Mouse (Mus musculus): ENCODE results near the gene Nphp1. TPM values are rescaled to one million over a fixed set of nuclear protein-coding genes. Genes with fewer than 3 reads are reported as not detected.

The Nphp1 gene
- 11.8 and 16.9 TPM in 2 replicates for polyA plus RNA-seq (2015; fragmentation: Nextera tagmentation; extraction: Ambion mirVana)

DNA sequence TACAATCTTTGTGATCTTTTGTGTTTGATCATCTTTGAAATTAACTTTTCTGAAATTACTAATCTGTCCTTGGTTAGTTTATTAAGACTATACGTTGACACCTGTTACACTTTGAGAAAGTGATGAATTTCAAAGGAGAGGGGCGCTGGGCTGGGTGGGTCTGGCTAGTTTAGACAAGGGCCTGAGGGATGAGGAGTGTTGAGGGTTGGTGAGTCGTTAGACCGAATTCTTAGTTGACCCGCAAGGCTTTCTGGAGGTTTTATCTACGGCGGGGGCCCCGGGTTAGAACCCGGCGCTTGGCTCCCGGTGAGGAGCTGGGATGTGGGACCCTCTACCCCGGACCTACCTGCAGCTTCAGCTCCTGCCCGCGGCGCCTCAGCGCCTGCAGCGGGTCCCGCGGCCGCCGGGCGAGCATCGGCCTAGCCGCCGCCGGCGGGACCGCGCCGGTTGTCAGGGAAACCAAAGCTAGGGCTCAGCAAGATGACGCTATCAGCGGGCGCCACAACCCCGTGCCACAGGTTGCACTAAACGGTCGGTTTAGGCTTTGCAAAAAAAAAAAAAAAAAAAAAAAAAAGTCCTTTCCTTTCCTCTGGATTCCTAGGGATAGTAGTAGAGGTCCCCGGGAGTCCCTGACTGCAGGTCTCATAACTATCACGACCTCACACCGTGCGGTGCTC lies at the start of gene Nphp1:
Nphp1 (minus strand) TSS at position 458 of the 677 bp plus-strand sequence.
- Histone ChIP-seq H3K4me1 (peaks cover 29% of the 10 kb centered on the region), H3K4me3 (replicated peaks) (peak within 1 kb of the TSS; percentile 65), H3K27ac (replicated peaks) (peak within 1 kb of the TSS; percentile 60), H3K36me3 (no peaks in the 10 kb centered on the region), H3K9ac (replicated peaks) (peak within 1 kb of the TSS; percentile 64), H3K27me3 (replicated peaks) (no peaks in the 10 kb centered on the region), H3K9me3 (replicated peaks) (no peaks in the 10 kb centered on the region), H3K4me2 (peak within 1 kb of the TSS; percentile 71)
- 0% methylated on average over 37 of the region's 40 CpGs for WGBS
- ATAC-seq (ENCODE audit: low FRiP score), result peak; percentile 73

DNA sequence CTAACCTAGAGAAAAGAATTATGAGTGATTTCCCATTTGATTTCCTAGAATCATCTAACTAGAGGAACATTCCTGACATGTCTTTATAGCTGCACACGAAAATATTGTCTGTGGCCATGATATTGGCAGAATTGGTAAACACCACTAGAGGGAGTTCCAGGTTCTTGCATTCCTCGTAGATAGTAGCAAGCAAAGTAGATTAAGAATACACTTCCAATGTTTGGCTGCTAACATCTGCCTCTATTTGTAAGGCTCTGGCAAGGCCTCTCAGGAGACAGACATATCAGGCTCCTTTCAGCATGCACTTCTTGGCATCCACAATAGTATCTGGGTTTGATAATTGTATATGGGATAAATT lies 44.1 kb upstream of the Nphp1 start:
- H3K9me3 ChIP-seq (replicated peaks), result no peaks in the 10 kb centered on the region
- WGBS, result 27% methylated on average over 2 of the region's 2 CpGs
- H3K4me3 ChIP-seq (replicated peaks), result no peak overlapping the region
- no peaks in the 10 kb centered on the region for H3K36me3 ChIP-seq
- H3K27me3 ChIP-seq (replicated peaks), result peaks cover 9% of the 10 kb centered on the region; the same call in 1 of the 2 replicates
- H3K27ac ChIP-seq (replicated peaks), result no peak overlapping the region
- ATAC-seq (ENCODE audit: low FRiP score), result no peak
- peaks cover 11% of the 10 kb centered on the region for H3K4me1 ChIP-seq
- no peak overlapping the region for H3K4me2 ChIP-seq
- no peak overlapping the region for H3K9ac ChIP-seq (replicated peaks)

DNA sequence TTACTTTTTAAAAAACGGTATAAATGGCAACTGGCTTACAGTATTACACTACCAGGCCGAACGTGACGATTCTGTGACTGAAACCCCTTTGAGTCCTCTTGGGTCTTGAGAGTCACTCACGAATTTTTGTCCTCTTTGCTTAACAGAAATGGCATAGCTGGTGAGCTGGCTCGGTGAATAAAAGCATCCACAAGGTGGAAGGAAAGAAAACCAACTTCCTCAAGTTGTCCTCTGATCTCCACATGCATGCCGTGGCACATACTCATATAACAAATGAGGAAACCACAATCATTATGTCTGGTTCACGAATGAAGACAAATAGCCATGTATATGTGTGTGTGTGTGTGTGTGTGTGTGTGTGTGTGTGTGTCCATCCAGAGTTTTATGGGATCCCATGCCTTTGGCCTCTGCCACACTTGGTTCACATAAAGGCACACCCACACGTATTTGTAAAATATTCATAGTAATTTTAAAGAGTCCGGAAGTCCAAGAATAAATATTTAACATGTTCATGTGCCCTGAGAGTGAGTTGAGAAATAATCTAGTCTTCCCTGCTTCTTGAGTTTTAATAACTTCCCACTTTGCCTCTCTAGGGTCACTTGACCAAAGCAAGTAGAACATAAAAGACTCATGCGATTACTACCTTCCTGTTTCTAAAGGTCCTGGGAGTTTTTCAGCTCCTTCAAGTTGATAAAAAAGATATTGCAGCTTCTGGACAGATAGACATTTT lies 43.6 kb upstream of the Nphp1 start:
- ATAC-seq (ENCODE audit: low FRiP score), result peak; percentile 54
- Histone ChIP-seq H3K36me3 (no peaks in the 10 kb centered on the region), H3K27ac (replicated peaks) (peak overlapping the region; percentile 73), H3K4me3 (replicated peaks) (peak overlapping the region; percentile 60), H3K4me2 (peak overlapping the region; percentile 97), H3K27me3 (replicated peaks) (peaks cover 7% of the 10 kb centered on the region; the same call in 1 of the 2 replicates), H3K9me3 (replicated peaks) (no peaks in the 10 kb centered on the region), H3K9ac (replicated peaks) (peak overlapping the region; percentile 48), H3K4me1 (peaks cover 11% of the 10 kb centered on the region)
- WGBS, result 37% methylated on average over 11 of the region's 11 CpGs

DNA sequence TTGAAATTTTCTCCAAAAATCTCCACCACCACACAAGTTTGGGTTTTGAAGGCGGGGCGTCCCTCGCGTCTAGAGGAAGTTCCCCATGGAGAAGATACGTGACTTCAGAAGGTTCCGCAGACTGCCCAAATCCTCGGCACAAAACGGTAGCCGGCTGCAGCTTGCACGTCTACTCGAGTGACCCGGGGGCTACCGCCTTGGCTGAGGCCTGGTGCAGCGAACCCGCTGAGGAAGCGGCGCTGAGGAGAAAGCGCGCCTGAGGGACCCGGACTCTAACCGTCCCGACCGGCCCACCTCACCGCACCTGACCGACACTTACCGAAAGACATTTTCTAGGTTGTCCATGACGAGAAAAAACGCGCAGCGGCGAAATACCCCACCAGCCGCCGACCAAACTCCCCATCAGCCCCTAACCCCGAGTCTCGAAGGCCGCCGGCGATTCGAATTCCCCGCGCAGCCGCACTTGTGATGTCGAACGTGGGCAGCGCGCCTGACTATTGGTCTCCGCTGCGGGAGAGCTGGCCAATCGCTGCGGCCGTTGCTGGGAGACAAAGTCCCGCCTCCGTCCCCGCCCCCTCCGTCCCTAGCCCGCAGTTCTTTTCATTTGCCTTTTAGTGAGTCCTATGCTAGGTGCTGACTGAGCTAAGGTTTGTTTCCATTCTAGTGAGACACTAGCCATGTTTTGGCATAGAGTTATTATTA lies 42.9 kb upstream of the Nphp1 start, which contains the start of gene Bub1:
Bub1 (minus strand) TSS at position 465 of the 702 bp plus-strand sequence.
- under 1% methylated on average over 56 of the region's 56 CpGs for WGBS
- Histone ChIP-seq H3K4me2 (peak within 1 kb of the TSS; percentile 97), H3K4me1 (peaks cover 11% of the 10 kb centered on the region), H3K9ac (replicated peaks) (peak within 1 kb of the TSS; percentile 48), H3K27ac (replicated peaks) (peak within 1 kb of the TSS; percentile 73), H3K27me3 (replicated peaks) (0 out of 2 replicates have a peak, but pooled peaks cover 2% of the 10 kb centered on the region), H3K36me3 (no peaks in the 10 kb centered on the region), H3K4me3 (replicated peaks) (peak within 1 kb of the TSS; percentile 60), H3K9me3 (replicated peaks) (no peaks in the 10 kb centered on the region)
- peak; percentile 100 for ATAC-seq (ENCODE audit: low FRiP score)

DNA sequence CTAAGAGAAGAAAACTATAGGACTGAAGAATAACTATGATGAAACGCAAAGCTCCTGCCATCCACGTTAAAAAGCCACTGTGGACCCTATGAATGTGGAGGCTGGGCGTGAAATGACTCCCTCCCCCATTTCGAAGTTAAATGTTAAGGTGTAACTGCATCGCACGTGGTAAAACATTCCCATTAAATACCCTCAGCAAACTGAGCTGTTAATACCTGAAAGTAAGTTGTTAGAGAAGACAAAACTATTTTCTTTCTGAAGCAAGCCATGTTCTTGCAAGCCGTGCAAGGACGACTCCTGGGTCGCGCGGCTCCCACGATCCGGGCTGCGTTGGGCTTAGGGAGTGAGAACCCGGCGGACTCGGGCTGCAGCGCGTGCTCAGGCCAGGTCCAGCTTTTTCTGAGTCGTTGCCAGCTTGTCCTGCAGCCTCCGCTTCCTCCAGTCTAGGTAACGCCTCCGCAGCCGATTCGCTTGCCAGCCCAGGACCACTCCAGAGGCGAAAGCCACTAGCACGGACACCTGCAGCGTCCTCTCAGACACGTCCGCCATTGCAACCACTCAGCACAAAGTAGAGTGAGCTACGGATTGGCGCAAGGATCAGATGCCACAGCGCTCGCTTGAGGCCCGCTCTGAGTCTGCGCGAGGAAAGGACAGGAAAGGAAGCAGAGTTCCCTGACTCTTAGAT lies 3.4 kb upstream of the Nphp1 start, which contains the start of gene Mtln:
Mtln (minus strand) TSS at position 570 of the 685 bp plus-strand sequence.
- 4% methylated on average over 37 of the region's 37 CpGs for WGBS
- H3K4me3 ChIP-seq (replicated peaks), result peak within 1 kb of the TSS; percentile 85
- ATAC-seq (ENCODE audit: low FRiP score), result peak; percentile 97
- no peaks in the 10 kb centered on the region for H3K36me3 ChIP-seq
- peak within 1 kb of the TSS; percentile 62 for H3K4me2 ChIP-seq
- H3K9ac ChIP-seq (replicated peaks), result peak within 1 kb of the TSS; percentile 82
- no peaks in the 10 kb centered on the region for H3K9me3 ChIP-seq (replicated peaks)
- peak within 1 kb of the TSS; percentile 91 for H3K27ac ChIP-seq (replicated peaks)
- H3K27me3 ChIP-seq (replicated peaks), result no peaks in the 10 kb centered on the region
- H3K4me1 ChIP-seq, result peaks cover 29% of the 10 kb centered on the region

DNA sequence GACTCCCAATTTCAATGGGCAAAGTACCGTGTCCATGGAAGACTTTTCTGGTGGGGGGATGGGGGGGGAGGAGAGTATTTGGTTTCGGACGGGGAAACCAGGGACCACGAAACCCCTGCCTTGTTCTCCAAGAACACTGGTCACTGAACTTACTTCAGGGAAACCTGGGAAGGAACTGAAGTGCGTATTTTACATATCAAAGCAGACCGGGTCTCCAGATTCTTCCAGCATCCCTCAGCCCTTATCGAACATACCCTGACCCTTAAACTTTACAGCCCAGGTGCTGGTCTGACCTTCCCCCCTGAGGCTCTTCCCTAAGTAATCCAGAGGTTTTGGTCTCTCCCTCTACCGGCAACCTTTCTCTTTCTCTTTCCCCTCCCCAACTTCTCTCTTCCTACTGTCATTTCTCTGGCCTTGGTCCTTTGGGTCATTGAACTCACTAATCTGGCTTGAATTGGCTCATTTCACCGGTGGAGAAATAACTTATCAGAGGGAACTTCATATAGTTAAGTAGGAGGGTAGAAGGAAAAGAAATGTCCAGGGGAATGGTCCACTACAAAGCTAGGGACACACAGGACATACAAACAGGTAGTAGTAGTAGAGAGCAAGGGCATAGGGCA lies 1.1 kb upstream of the Nphp1 start:
- H3K27me3 ChIP-seq (replicated peaks), result no peaks in the 10 kb centered on the region
- H3K4me2 ChIP-seq, result peak overlapping the region; percentile 71
- H3K4me1 ChIP-seq, result peaks cover 29% of the 10 kb centered on the region
- H3K4me3 ChIP-seq (replicated peaks), result peak overlapping the region; percentile 65; the same call in 1 of the 2 replicates
- H3K9me3 ChIP-seq (replicated peaks), result no peaks in the 10 kb centered on the region
- no peak overlapping the region for H3K27ac ChIP-seq (replicated peaks)
- H3K9ac ChIP-seq (replicated peaks), result peak overlapping the region; percentile 8; the same call in 1 of the 2 replicates
- no peaks in the 10 kb centered on the region for H3K36me3 ChIP-seq
- no peak for ATAC-seq (ENCODE audit: low FRiP score)
- WGBS, result 15% methylated on average over 9 of the region's 9 CpGs

DNA sequence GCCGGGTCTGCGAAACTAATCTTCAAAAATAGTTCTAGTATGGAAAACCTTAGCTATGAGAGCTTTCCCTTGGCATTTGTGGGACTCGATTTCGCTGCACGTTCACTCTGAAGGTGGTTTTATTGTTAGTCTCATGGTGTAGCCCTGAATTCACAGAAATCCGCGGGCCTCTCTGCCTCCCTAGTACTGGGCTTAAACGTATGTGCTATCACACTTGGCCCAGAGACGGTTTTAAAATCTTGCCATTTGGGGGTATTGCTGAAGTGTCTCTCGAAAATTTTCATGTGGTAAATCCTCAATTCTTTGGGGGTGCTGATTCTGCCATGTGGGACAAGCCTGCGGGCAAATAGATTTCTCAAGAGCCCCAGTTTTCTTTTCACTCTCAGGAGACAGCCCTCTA lies 441 bp upstream of the Nphp1 start:
- no peak for ATAC-seq (ENCODE audit: low FRiP score)
- Histone ChIP-seq H3K9ac (replicated peaks) (peak overlapping the region; percentile 64), H3K4me3 (replicated peaks) (peak overlapping the region; percentile 65), H3K9me3 (replicated peaks) (no peaks in the 10 kb centered on the region), H3K4me2 (peak overlapping the region; percentile 71), H3K36me3 (no peaks in the 10 kb centered on the region), H3K4me1 (peaks cover 29% of the 10 kb centered on the region), H3K27ac (replicated peaks) (peak overlapping the region; percentile 60), H3K27me3 (replicated peaks) (no peaks in the 10 kb centered on the region)
- 4% methylated on average over 11 of the region's 11 CpGs for WGBS

DNA sequence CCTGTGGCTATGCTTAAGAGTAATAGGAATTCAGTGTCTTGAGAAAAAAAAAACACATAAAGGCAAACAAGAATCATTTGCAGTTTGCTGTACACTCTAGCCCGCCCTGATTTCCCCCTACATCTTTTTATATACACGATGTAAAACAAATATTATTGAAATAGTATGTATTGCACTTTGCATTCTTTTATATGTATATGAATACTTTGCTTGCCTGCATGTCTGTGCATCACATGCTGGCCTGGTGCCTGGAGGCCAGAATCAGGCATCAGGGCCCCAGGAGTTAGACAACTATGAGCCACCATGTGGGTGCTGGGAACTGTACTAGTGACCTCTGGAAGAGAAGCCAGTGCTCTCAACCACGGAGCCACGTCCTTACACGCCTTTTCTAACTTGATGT lies 1.5 kb downstream of the Nphp1 start:
- 94% methylated on average over 5 of the region's 5 CpGs for WGBS
- no peak for ATAC-seq (ENCODE audit: low FRiP score)
- Histone ChIP-seq H3K27ac (replicated peaks) (no peak overlapping the region), H3K9ac (replicated peaks) (no peak overlapping the region), H3K4me3 (replicated peaks) (no peak overlapping the region), H3K4me1 (peaks cover 26% of the 10 kb centered on the region), H3K27me3 (replicated peaks) (no peaks in the 10 kb centered on the region), H3K9me3 (replicated peaks) (no peaks in the 10 kb centered on the region), H3K4me2 (no peak overlapping the region), H3K36me3 (no peaks in the 10 kb centered on the region)

DNA sequence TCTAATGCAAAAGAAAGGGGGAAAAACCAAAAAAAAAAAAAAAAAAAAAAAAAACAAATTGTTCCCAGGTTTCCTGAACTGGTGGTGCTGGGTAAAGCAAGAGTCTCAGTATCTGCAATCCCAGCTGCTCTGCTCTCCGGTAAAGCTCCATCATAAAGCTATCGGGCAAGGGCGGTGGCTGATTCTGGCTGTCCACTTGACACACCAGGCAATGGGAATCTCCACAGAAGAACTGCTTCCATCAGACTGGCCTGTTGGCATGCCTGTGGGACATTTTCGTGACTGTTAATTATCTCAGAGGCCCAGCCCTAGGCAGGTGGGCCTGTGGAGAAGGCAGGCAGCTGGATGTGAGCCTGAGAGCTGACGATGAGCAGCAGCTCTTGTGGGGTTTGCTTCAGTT lies 10.2 kb downstream of the Nphp1 start:
- H3K4me1 ChIP-seq, result peaks cover 5% of the 10 kb centered on the region
- H3K4me3 ChIP-seq (replicated peaks), result no peak overlapping the region
- H3K9me3 ChIP-seq (replicated peaks), result no peaks in the 10 kb centered on the region
- ATAC-seq (ENCODE audit: low FRiP score), result no peak
- no peaks in the 10 kb centered on the region for H3K27me3 ChIP-seq (replicated peaks)
- H3K9ac ChIP-seq (replicated peaks), result no peak overlapping the region
- H3K36me3 ChIP-seq, result 0 out of 2 replicates have a peak, but pooled peaks cover 2% of the 10 kb centered on the region
- no peak overlapping the region for H3K27ac ChIP-seq (replicated peaks)
- no peak overlapping the region for H3K4me2 ChIP-seq
- 88% methylated on average over 5 of the region's 5 CpGs for WGBS

DNA sequence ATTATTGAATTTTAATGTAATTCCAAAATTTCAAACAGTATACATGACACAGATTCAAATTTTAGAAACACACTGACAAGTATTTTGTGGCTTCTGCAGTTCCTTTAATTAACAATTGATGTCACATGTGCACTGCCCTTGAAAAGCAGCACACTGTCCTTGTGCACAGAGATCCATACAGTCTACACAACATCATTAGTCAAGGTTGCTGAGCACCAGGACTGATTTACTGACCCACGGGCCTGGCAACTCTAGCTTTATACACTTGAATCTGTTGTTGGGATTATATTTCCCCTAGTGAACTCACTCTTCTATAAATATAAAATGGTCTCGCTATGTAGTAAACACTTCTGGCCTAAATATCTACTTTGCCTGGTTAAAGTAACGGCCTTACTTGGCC lies 13.7 kb downstream of the Nphp1 start:
- WGBS, result 53% methylated on average over 3 of the region's 3 CpGs
- Histone ChIP-seq H3K4me1 (peaks cover 5% of the 10 kb centered on the region), H3K27ac (replicated peaks) (no peak overlapping the region), H3K36me3 (peaks cover 13% of the 10 kb centered on the region; the same call in 1 of the 2 replicates), H3K4me3 (replicated peaks) (no peak overlapping the region), H3K9ac (replicated peaks) (no peak overlapping the region), H3K9me3 (replicated peaks) (no peaks in the 10 kb centered on the region), H3K4me2 (no peak overlapping the region), H3K27me3 (replicated peaks) (no peaks in the 10 kb centered on the region)
- ATAC-seq (ENCODE audit: low FRiP score), result peak; percentile 73; the same call in 1 of the 2 replicates

Data from neural tube, embryonic 15.5 days (tissue).